Mouse (Mus musculus) CH12.LX (cell line): ENCODE results near the gene Vmn2r4.
"Not testable (repeated sequence)": the region's sequence is repeated elsewhere in the genome, so short reads cannot be mapped to it uniquely, and the experiment has no call there.

ENCODE experiments used
- CTCF ChIP-seq, 2 experiments: IDR thresholded peaks in 1 of 2; conservative IDR thresholded peaks in 1 of 2; 2 replicates each; pipeline ENCODE4 v1.5.1; 2011 to 2012; ENCODE audit warnings: low read depth in 2 of 2, low read length in 2 of 2, improper control_type of control experiment in 1 of 2, inconsistent platforms in 1 of 2, mild to moderate bottlenecking in 1 of 2, moderate library complexity in 1 of 2
- ELF1 ChIP-seq: IDR thresholded peaks from 2 replicates; pipeline ENCODE4 v1.6.1; 2014; ENCODE audit warnings: low read depth, mild to moderate bottlenecking, inconsistent platforms, low read length, improper control_type of control experiment
- KAT2A ChIP-seq: IDR thresholded peaks from 2 replicates; pipeline ENCODE4 v1.6.1; 2012; ENCODE audit warnings: low read length, improper control_type of control experiment, inconsistent platforms; ENCODE audit not compliant: insufficient replicate concordance
- NELFE ChIP-seq: IDR thresholded peaks from 2 replicates; pipeline ENCODE4 v1.6.1; 2011; ENCODE audit warnings: low read depth, low read length, improper control_type of control experiment
- SIN3A ChIP-seq: IDR thresholded peaks from 2 replicates; pipeline ENCODE4 v1.6.1; 2012; ENCODE audit warnings: low read length, improper control_type of control experiment, inconsistent platforms
- SMC3 ChIP-seq: IDR thresholded peaks from 2 replicates; pipeline ENCODE4 v1.6.1; 2011; ENCODE audit warnings: low read depth, low read length, improper control_type of control experiment
- TCF12 ChIP-seq: IDR thresholded peaks from 2 replicates; pipeline ENCODE4 v1.6.1; 2014; ENCODE audit warnings: low read depth, mild to moderate bottlenecking, inconsistent platforms, low read length, improper control_type of control experiment
- USF1 ChIP-seq: IDR thresholded peaks from 2 replicates; pipeline ENCODE4 v1.6.1; 2014; ENCODE audit warnings: low read depth, mild to moderate bottlenecking, inconsistent platforms, low read length, improper control_type of control experiment
- USF2 ChIP-seq: conservative IDR thresholded peaks from 2 replicates; pipeline ENCODE4 v1.6.1; 2011; ENCODE audit warnings: low read depth, low read length, improper control_type of control experiment

GRCm38 (mm10) chr3:64434261-64434660 is 19.1 kb upstream of the Vmn2r4 start:
- TF ChIP-seq SIN3A; SMC3; CTCF (conservative IDR thresholded peaks at IDR 0.05 in 1 of 2, IDR thresholded peaks at IDR 0.05 in 1 of 2; ENCODE audit: low read depth in 2 of 2, low read length in 2 of 2); TCF12; ELF1; NELFE; USF1; USF2; KAT2A: not testable (repeated sequence)
